7 mouse cellular contexts compared by ENCODE assay signal in genomic region chr10:41809771-41810563, GRCm38 (mm10). TPM values are rescaled to one million over a fixed set of nuclear protein-coding genes. Genes with fewer than 3 reads are reported as not detected.
DNase-seq lines count a peak whose midpoint lies in the region; ATAC-seq lines count a peak whose summit lies in the region.

Gene Cep57l1 (minus strand): TSS chr10:41809871.
Gene Sesn1 (plus strand): TSS chr10:41809935.

- under 1% methylated on average over 69 of the region's 69 CpGs for WGBS in intestine, embryonic 15.5 days
- WGBS in midbrain, embryonic 10.5 days, result under 1% methylated on average over 68 of the region's 69 CpGs

- peak within 1 kb of the TSS; percentile 80 for H3K9ac ChIP-seq in intestine, embryonic 15.5 days

- peaks cover 12% of the 10 kb centered on the region; the same call in 1 of the 2 replicates for H3K4me1 ChIP-seq in intestine, embryonic 15.5 days (replicated peaks)
- H3K4me1 ChIP-seq in midbrain, embryonic 10.5 days, result peaks cover 34% of the 10 kb centered on the region

- no peaks in the 10 kb centered on the region for H3K9me3 ChIP-seq in intestine, embryonic 15.5 days
- no peaks in the 10 kb centered on the region for H3K9me3 ChIP-seq in midbrain, embryonic 10.5 days (replicated peaks)

- H3K27me3 ChIP-seq in intestine, embryonic 15.5 days (replicated peaks), result no peaks in the 10 kb centered on the region
- H3K27me3 ChIP-seq in midbrain, embryonic 10.5 days (ENCODE audit: low read depth, poor library complexity, severe bottlenecking), result no peaks in the 10 kb centered on the region

- intact Hi-C loops in gastrocnemius, postnatal 36 days (cut with DNase I), result no loop called here
- intact Hi-C loops in left cerebral cortex, postnatal 25 days (cut with DNase I), result loop anchor here (2.0 to 10.0 kb wide), 3 partner anchors 119 to 467 kb away; partner anchors contain the start of genes Cd164 and Foxo3

- peak; percentile 91 for DNase-seq in adrenal gland, adult 18-20 months (ENCODE audit: low spot score in 2 of 2)
- DNase-seq in embryo, embryonic 11 days, result peak; percentile 97
- DNase-seq in gastrocnemius, postnatal 36 days, result peak; percentile 89 to 93
- peak; percentile 91 to 93 for DNase-seq in left cerebral cortex, postnatal 25 days (ENCODE audit: low spot score in 2 of 2)
- peak; percentile 95 for DNase-seq in midbrain, embryonic 10.5 days (ENCODE audit: low spot score)
- peak; percentile 92 for DNase-seq in right cerebral cortex, postnatal 4 days

- no peaks in the 10 kb centered on the region for H3K36me3 ChIP-seq in intestine, embryonic 15.5 days
- peaks cover 11% of the 10 kb centered on the region; the same call in 1 of the 2 replicates for H3K36me3 ChIP-seq in midbrain, embryonic 10.5 days

- H3K4me3 ChIP-seq in intestine, embryonic 15.5 days (replicated peaks), result peak within 1 kb of the TSS; percentile 79
- H3K4me3 ChIP-seq in midbrain, embryonic 10.5 days, result peak within 1 kb of the TSS; percentile 82

- peak within 1 kb of the TSS; percentile 98 for H3K27ac ChIP-seq in intestine, embryonic 15.5 days
- H3K27ac ChIP-seq in midbrain, embryonic 10.5 days (replicated peaks), result peak within 1 kb of the TSS; percentile 94

- H3K4me2 ChIP-seq in intestine, embryonic 15.5 days (replicated peaks), result peak within 1 kb of the TSS; percentile 74

- peak; percentile 98 for ATAC-seq in intestine, embryonic 15.5 days

RNA-seq across cellular contexts. Expression of gene Cep57l1, which starts in this region (rescaled TPM):
- 1 to 10 TPM; 4.0 to 4.5 TPM for total RNA-seq in adrenal gland, adult 18-20 months (2021)
- 1 to 10 TPM; 2.0 to 2.9 TPM for total RNA-seq in gastrocnemius, postnatal 36 days (2021)
- polyA plus RNA-seq in intestine, embryonic 15.5 days (2015; fragmentation: Nextera tagmentation; extraction: Ambion mirVana), result 17.4 and 19.4 TPM in 2 replicates
- total RNA-seq in left cerebral cortex, postnatal 25 days (2021), result 1 to 10 TPM; 6.8 to 8.3 TPM
- 24.9 and 27.3 TPM in 2 replicates for polyA plus RNA-seq in midbrain, embryonic 10.5 days (2016; fragmentation: Nextera tagmentation; extraction: Ambion mirVana)

RNA-seq across cellular contexts. Expression of gene Sesn1, which starts in this region (rescaled TPM):
- total RNA-seq in adrenal gland, adult 18-20 months (2021), result 10 to 100 TPM; 17.0 to 19.9 TPM
- 10 to 100 TPM; 17.0 to 32.6 TPM for total RNA-seq in gastrocnemius, postnatal 36 days (2021)
- 29.3 and 31.7 TPM in 2 replicates for polyA plus RNA-seq in intestine, embryonic 15.5 days (2015; fragmentation: Nextera tagmentation; extraction: Ambion mirVana)
- 10 to 100 TPM; 50.9 to 51.2 TPM for total RNA-seq in left cerebral cortex, postnatal 25 days (2021)
- polyA plus RNA-seq in midbrain, embryonic 10.5 days (2016; fragmentation: Nextera tagmentation; extraction: Ambion mirVana), result 15.0 and 20.8 TPM in 2 replicates

Comparison
In these comparisons a context has a peak if more than half of its experiments do, and no peak if none do; other contexts are left out.
1. Peak in every context shown above with its lines: DNase-seq, ATAC-seq, H3K4me3 ChIP-seq and H3K27ac ChIP-seq.